Mouse (Mus musculus) hindbrain, postnatal 0 days (tissue): Measurements from ENCODE around the gene Ndufs5. TPM values are rescaled to one million over a fixed set of nuclear protein-coding genes. Genes with fewer than 3 reads are reported as not detected.

ENCODE experiments used
- ATAC-seq: fragments of 200-750 bp; cut with Nextera tagmentation; 2 replicates; pipeline ENCODE4 v1.8.0; 2017; ENCODE audit warnings: mild to moderate bottlenecking, moderate TSS enrichment, moderate library complexity
- DNase-seq: peaks from one replicate; pipeline ENCODE4 v3.0.0-alpha.2; 2015; ENCODE audit warnings: low spot score
- H3K27ac ChIP-seq: fragments of 300-500 bp; sonication (generic); 2 replicates; pipeline ENCODE4 v1.5.1; 2014; ENCODE audit warnings: mild to moderate bottlenecking
- H3K27me3 ChIP-seq: fragments of 300-500 bp; sonication (generic); 2 replicates; pipeline ENCODE4 v1.6.1; 2014; ENCODE audit warnings: low read length, mixed read lengths; ENCODE audit not compliant: insufficient read depth
- H3K36me3 ChIP-seq: fragments of 300-500 bp; sonication (generic); 2 replicates; pipeline ENCODE4 v1.6.1; 2014; ENCODE audit warnings: low read length, mixed read lengths; ENCODE audit not compliant: insufficient read depth
- H3K4me1 ChIP-seq: fragments of 300-500 bp; sonication (generic); 2 replicates; pipeline ENCODE4 v1.6.1; 2014; ENCODE audit warnings: antibody characterized with exemption, low read length, mixed read lengths; ENCODE audit not compliant: insufficient read depth
- H3K4me2 ChIP-seq: fragments of 300-500 bp; sonication (generic); 2 replicates; pipeline ENCODE4 v1.6.1; 2014; ENCODE audit warnings: low read depth, mild to moderate bottlenecking, low read length, moderate library complexity, mixed read lengths
- H3K4me3 ChIP-seq: fragments of 300-500 bp; sonication (generic); 2 replicates; pipeline ENCODE4 v1.5.1; 2014; ENCODE audit warnings: low read length
- H3K9ac ChIP-seq: fragments of 300-500 bp; sonication (generic); replicated peaks from 2 replicates; pipeline ENCODE4 v1.6.1; 2014; ENCODE audit warnings: mild to moderate bottlenecking, low read length, moderate library complexity, mixed read lengths
- H3K9me3 ChIP-seq: fragments of 300-500 bp; sonication (generic); 2 replicates; pipeline ENCODE4 v1.6.1; 2016; ENCODE audit warnings: low read length, mixed read lengths
- CTCF ChIP-seq: IDR thresholded peaks from 2 replicates; pipeline ENCODE4 v1.5.1; 2016; ENCODE audit warnings: antibody characterized with exemption, control low read depth, low read depth
- WGBS: fragments of 180-500 bp; shearing (Covaris S2); extraction: QIAGEN DNeasy Blood & Tissue Kit; methylation state at CpG from one replicate; pipeline ENCODE4 v1.1.7; 2014; 5-methylcytosine and 5-hydroxymethylcytosine counted together
- polyA plus RNA-seq: library from polyadenylated mRNA; unstranded; fragments of >200 nt; fragmentation: Nextera tagmentation; extraction: Ambion mirVana; gene quantifications from 2 replicates; pipeline ENCODE4 v1.2.1, GENCODE M21; 2015
- total RNA-seq: library from RNA; depleted of rRNA; stranded (reverse); fragments of >200 nt; gene quantifications from 2 replicates; pipeline ENCODE4 v1.2.3, GENCODE M21; 2014

Ndufs5 gene
- total and polyA plus RNA-seq, 2 experiments from 2014 or later = 107 to 656 TPM

DNA sequence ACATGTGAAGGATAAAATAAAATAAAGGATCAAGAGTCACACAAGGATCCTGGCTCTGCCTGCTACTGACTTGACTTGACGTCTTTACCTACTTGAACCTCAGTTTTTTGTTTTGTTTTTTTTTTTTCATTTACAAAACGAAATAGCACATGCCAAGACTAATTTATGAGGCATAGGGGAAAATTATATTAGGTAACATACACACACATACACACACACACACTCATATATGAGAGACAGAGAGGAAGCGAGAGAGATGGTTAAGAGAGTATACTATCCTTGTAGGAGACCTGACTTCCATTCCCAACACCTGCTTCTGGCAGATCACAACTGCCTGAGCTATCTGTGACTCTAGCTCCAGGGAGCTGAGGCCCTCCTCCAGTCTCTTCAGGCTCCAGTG is 33.7 kb downstream of the Ndufs5 start, which contains the start of gene Macf1:
Macf1 (minus strand) TSS at position 101 of the 400 bp plus-strand sequence.
- H3K27ac ChIP-seq = peak within 1 kb of the TSS; percentile 92; the same call in 1 of the 2 replicates
- H3K4me3 ChIP-seq = peak within 1 kb of the TSS; percentile 85
- no peaks in the 10 kb centered on the region; the same call in 1 of the 2 replicates for H3K36me3 ChIP-seq
- H3K9ac ChIP-seq = no peak within 1 kb of the TSS
- H3K4me2 ChIP-seq = peak within 1 kb of the TSS; percentile 91
- H3K4me1 ChIP-seq = 0 out of 2 replicates have a peak, but pooled peaks cover 5% of the 10 kb centered on the region
- ATAC-seq = no peak
- DNase-seq = no peak
- WGBS = 83% methylated on average over 3 of the region's 3 CpGs
- H3K9me3 ChIP-seq = no peaks in the 10 kb centered on the region
- no peak for TF ChIP-seq CTCF
- no peaks in the 10 kb centered on the region for H3K27me3 ChIP-seq

DNA sequence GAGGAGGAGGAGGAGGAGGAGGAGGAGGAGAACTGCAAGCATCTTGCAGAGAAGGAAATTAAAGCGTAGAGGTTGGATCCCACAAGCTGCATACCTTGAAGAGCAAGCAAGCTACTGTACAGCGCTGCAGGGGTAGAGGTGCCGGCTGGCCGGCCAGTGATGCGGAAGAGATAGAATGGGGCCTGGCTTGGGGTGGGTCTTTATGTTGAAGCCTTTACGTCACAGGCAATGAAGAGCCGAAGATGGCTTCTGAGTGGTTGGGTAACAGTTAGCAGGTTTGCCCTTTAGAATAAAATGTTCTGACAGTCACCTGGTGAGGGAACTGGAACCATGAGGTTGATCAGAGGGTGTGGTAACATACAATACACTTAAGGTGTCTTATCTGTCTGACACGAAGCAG is 35.7 kb downstream of the Ndufs5 start:
- H3K4me2 ChIP-seq = no peak overlapping the region
- 0 out of 2 replicates have a peak, but pooled peaks cover 5% of the 10 kb centered on the region for H3K4me1 ChIP-seq
- no peak for ATAC-seq
- 73% methylated on average over 8 of the region's 8 CpGs for WGBS
- no peaks in the 10 kb centered on the region for H3K27me3 ChIP-seq
- H3K4me3 ChIP-seq = no peak overlapping the region
- no peaks in the 10 kb centered on the region; the same call in 1 of the 2 replicates for H3K36me3 ChIP-seq
- no peak for DNase-seq
- no peak for TF ChIP-seq CTCF
- no peak overlapping the region for H3K27ac ChIP-seq
- no peaks in the 10 kb centered on the region for H3K9me3 ChIP-seq
- no peak overlapping the region for H3K9ac ChIP-seq

DNA sequence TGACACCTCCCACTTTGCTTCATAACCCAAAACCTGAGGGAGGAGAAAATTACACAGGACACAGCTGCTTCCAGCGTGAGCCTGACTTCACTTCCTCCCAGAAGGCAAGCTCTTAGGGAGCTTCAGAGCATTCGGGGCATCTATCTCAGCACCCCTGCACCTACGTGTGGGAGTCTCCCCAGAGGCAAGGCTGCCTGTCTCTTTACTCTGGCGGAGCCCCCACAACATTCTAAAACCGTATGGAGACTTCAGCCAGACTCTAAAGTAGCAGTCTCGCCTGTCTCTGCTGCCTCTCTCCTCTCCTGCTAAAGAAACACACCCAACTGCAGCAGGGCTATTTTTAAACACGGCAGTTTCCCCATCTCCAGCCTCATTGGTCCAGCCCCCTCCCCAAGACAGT is 37.0 kb downstream of the Ndufs5 start:
- ATAC-seq = no peak
- no peak overlapping the region for H3K9ac ChIP-seq
- no peaks in the 10 kb centered on the region for H3K27me3 ChIP-seq
- no peak overlapping the region for H3K4me3 ChIP-seq
- 0 out of 2 replicates have a peak, but pooled peaks cover 5% of the 10 kb centered on the region for H3K4me1 ChIP-seq
- H3K4me2 ChIP-seq = no peak overlapping the region
- DNase-seq = no peak
- H3K9me3 ChIP-seq = no peaks in the 10 kb centered on the region
- 51% methylated on average over 7 of the region's 7 CpGs for WGBS
- H3K36me3 ChIP-seq = no peaks in the 10 kb centered on the region; the same call in 1 of the 2 replicates
- no peak for TF ChIP-seq CTCF
- no peak overlapping the region for H3K27ac ChIP-seq

DNA sequence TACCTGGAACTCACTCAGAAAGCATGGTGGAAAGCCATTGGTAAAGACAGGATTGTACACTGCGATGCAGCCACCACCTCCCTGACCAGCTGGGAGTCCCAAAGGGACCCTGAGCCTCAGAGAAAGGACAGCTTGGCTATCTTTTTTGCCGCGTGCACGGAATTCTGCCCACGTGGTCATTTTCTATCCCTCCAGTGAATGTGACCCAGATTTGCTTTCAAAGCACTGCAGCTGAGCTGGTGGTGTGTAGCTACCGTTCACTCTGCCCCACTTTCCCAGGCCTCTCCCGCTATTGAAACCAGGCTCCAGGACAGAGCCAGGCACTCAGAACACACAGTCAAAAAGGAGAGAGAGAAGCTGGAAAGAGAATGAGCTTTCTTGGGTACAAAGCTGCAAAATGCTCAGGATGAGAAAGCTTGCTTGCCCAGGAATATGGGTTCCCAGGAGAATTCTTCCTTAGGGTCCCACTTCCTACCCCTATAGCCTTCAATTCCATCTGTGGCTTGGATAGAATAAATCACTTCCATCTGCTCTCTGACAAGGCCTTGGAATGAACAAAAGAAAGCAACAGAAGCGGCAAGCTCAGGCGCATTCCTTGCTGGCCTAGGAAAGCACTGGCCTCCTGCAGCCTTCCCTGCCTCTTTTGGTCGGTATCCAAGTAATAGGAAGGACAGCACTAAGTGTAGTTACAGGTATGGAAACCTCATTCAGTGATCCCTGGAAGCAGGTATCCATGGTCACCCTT is 40.8 kb downstream of the Ndufs5 start:
- no peaks in the 10 kb centered on the region for H3K9me3 ChIP-seq
- no peak overlapping the region for H3K4me2 ChIP-seq
- ATAC-seq = peak; percentile 77
- peak overlapping the region; percentile 7; the same call in 1 of the 2 replicates for H3K9ac ChIP-seq
- H3K27ac ChIP-seq = peak overlapping the region; percentile 86
- H3K27me3 ChIP-seq = no peaks in the 10 kb centered on the region
- 12% methylated on average over 10 of the region's 10 CpGs for WGBS
- no peak for TF ChIP-seq CTCF
- peak; percentile 68 for DNase-seq
- no peaks in the 10 kb centered on the region for H3K36me3 ChIP-seq
- no peak overlapping the region for H3K4me3 ChIP-seq
- H3K4me1 ChIP-seq = no peaks in the 10 kb centered on the region

DNA sequence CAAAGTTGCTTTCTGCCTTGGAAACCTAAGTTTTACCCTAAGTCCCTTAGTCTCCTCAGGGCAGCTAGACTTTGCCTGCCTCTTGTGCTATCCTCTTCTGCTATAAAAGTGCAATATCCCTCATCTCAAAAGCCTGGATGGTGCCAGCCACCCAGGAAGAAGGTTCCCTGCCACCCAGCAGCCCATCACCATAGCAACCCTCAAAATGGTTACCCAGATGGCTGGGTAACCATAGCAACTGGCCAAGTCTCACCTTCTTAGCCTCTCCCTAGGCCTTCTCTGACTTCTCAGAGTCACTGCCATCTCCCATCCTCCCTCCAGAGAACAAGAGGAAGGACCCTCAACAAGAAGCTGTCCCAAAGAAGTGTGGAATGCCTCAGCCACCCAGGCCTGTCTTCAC is 47.4 kb downstream of the Ndufs5 start:
- Histone ChIP-seq H3K4me3 (no peak overlapping the region), H3K27me3 (no peaks in the 10 kb centered on the region), H3K9me3 (no peaks in the 10 kb centered on the region), H3K36me3 (no peaks in the 10 kb centered on the region), H3K9ac (0 out of 2 replicates have a peak overlapping the region, but pooled peaks have one; percentile 17), H3K4me1 (peaks cover 14% of the 10 kb centered on the region; the same call in 1 of the 2 replicates), H3K4me2 (no peak overlapping the region), H3K27ac (peak overlapping the region; percentile 36; the same call in 1 of the 2 replicates)
- peak; percentile 63 for DNase-seq
- no peak for TF ChIP-seq CTCF
- peak; percentile 47; the same call in 1 of the 2 replicates for ATAC-seq

DNA sequence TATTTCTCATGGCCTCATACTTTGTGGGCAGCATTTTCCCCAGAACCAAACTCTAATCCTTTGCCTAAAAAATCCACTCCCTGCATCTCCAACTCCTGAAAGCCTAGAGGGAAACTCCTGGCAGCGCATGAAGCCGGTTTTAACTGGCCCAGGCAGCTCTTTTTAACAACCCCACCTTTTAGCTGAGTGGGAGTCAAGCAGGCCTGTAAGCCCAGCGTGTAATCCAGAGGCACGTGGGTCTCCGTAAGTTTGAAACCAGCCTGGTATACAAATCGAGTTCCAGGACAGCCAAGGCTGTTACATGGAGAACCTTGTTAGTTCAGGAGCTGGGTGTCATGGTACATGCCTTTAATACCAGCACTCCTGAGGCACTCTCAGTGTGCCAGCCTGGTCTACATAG is 48.3 kb downstream of the Ndufs5 start:
- Histone ChIP-seq H3K27ac (peak overlapping the region; percentile 9; the same call in 1 of the 2 replicates), H3K9me3 (no peaks in the 10 kb centered on the region), H3K27me3 (no peaks in the 10 kb centered on the region), H3K4me2 (no peak overlapping the region), H3K9ac (no peak overlapping the region), H3K4me1 (peaks cover 18% of the 10 kb centered on the region; the same call in 1 of the 2 replicates), H3K36me3 (no peaks in the 10 kb centered on the region), H3K4me3 (no peak overlapping the region)
- ATAC-seq = no peak
- WGBS = 67% methylated on average over 6 of the region's 6 CpGs
- DNase-seq = no peak
- TF ChIP-seq CTCF = no peak
